Mouse (Mus musculus) heart, adult 2 months (tissue): Measurements from ENCODE around the gene E130308A19Rik. TPM values are rescaled to one million over a fixed set of nuclear protein-coding genes. Genes with fewer than 3 reads are reported as not detected.

Experiments
- DNase-seq, 2 experiments: peaks; one replicate each; pipeline ENCODE4 v3.0.0; 2021
- H3K27ac ChIP-seq: fragments of 200-600 bp; 2 replicates; pipeline ENCODE4 v1.8.1; 2022
- H3K27me3 ChIP-seq: fragments of 200-500 bp; 2 replicates; pipeline ENCODE4 v1.6.1; 2012; ENCODE audit warnings: mild to moderate bottlenecking, low read length, inconsistent platforms, mixed read lengths; ENCODE audit not compliant: control insufficient read depth, insufficient read depth
- H3K36me3 ChIP-seq: fragments of 200-500 bp; 2 replicates; pipeline ENCODE4 v1.6.1; 2012; ENCODE audit warnings: low read length, inconsistent platforms; ENCODE audit not compliant: control insufficient read depth, insufficient read depth
- H3K4me1 ChIP-seq: fragments of 200-500 bp; 2 replicates; pipeline ENCODE4 v1.6.1; 2011; ENCODE audit warnings: low read length; ENCODE audit not compliant: control insufficient read depth, insufficient read depth
- H3K4me3 ChIP-seq: fragments of 200-600 bp; 2 replicates; pipeline ENCODE4 v1.8.1; 2022
- H3K79me2 ChIP-seq: fragments of 200-500 bp; replicated peaks from 2 replicates; pipeline ENCODE4 v1.6.1; 2012; ENCODE audit warnings: mild to moderate bottlenecking, inconsistent platforms, low read length, moderate library complexity, mixed read lengths; ENCODE audit not compliant: control insufficient read depth, insufficient read depth
- H3K9ac ChIP-seq: fragments of 200-500 bp; 2 replicates; pipeline ENCODE4 v1.6.1; 2012; ENCODE audit warnings: low read depth, mild to moderate bottlenecking, control low read depth, inconsistent platforms, low read length, mixed read lengths
- CTCF ChIP-seq: fragments of 200-600 bp; IDR thresholded peaks from 2 replicates; pipeline ENCODE4 v1.8.1; 2022; ENCODE audit warnings: antibody characterized with exemption, mild to moderate bottlenecking, moderate library complexity
- EP300 ChIP-seq: fragments of 200-500 bp; IDR thresholded peaks from 2 replicates; pipeline ENCODE4 v1.6.1; 2011; ENCODE audit warnings: low read depth, low read length, control low read depth; ENCODE audit not compliant: insufficient read depth
- POLR2A ChIP-seq: fragments of 200-500 bp; IDR thresholded peaks from 2 replicates; pipeline ENCODE4 v1.6.1; 2011; ENCODE audit warnings: mild to moderate bottlenecking, low read depth, low read length, control low read depth; ENCODE audit not compliant: insufficient read depth
- WGBS: fragments of 180-500 bp; shearing (Covaris S2); methylation state at CpG from one replicate; pipeline ENCODE4 v1.1.7; 2018; 5-methylcytosine and 5-hydroxymethylcytosine counted together
- intact Hi-C: fragments of 180-260 bp; cut with DNase I; formaldehyde crosslinking; loops from one replicate; pipeline ENCODE4 v1.15.1; 2025
- polyA plus RNA-seq: library from polyadenylated mRNA; depleted of rRNA; stranded (reverse); fragments of >200 nt; gene quantifications from 2 replicates; pipeline ENCODE4 v1.2.3, GENCODE M21; 2012
- total RNA-seq, 2 experiments: library from RNA; stranded (reverse); gene quantifications; 2 replicates each; pipeline ENCODE4 v1.2.3; 2021

Gene E130308A19Rik
- total and polyA plus RNA-seq, 3 experiments = 3.8 to 7.2 (median 6.5) TPM

- Histone ChIP-seq H3K9ac (no peak overlapping the region), H3K4me1 (no peaks in the 10 kb centered on the region; the same call in 1 of the 2 replicates), H3K79me2 (no peaks in the 10 kb centered on the region), H3K36me3 (no peaks in the 10 kb centered on the region; the same call in 1 of the 2 replicates), H3K27ac (no peak overlapping the region), H3K27me3 (no peaks in the 10 kb centered on the region), H3K4me3 (no peak overlapping the region)
- TF ChIP-seq EP300 (no peak), CTCF (no peak), POLR2A (no peak)
- DNase-seq = no peak
- WGBS = 94% methylated on average over 1 of the region's 1 CpGs
- intact Hi-C loops = no loop called here
These were observed 43.1 kb downstream of the E130308A19Rik start for GRCm38 (mm10) chr4:59669131-59669530.

GRCm38 (mm10) chr4:59670015-59670414 is 44.0 kb downstream of the E130308A19Rik start:
- no peak overlapping the region for H3K9ac ChIP-seq
- H3K4me1 ChIP-seq = no peaks in the 10 kb centered on the region; the same call in 1 of the 2 replicates
- H3K27me3 ChIP-seq = no peaks in the 10 kb centered on the region
- no peak for DNase-seq
- WGBS = 72% methylated on average over 2 of the region's 2 CpGs
- H3K4me3 ChIP-seq = no peak overlapping the region
- no peaks in the 10 kb centered on the region for H3K79me2 ChIP-seq
- TF ChIP-seq EP300 (no peak), POLR2A (no peak), CTCF (no peak)
- intact Hi-C loops = no loop called here
- H3K36me3 ChIP-seq = no peaks in the 10 kb centered on the region; the same call in 1 of the 2 replicates
- H3K27ac ChIP-seq = no peak overlapping the region

- Histone ChIP-seq H3K27ac (no peak overlapping the region), H3K79me2 (no peaks in the 10 kb centered on the region), H3K9ac (no peak overlapping the region), H3K4me3 (no peak overlapping the region), H3K36me3 (no peaks in the 10 kb centered on the region), H3K27me3 (no peaks in the 10 kb centered on the region), H3K4me1 (no peaks in the 10 kb centered on the region; the same call in 1 of the 2 replicates)
- 83% methylated on average over 2 of the region's 2 CpGs for WGBS
- TF ChIP-seq EP300 (no peak), POLR2A (no peak), CTCF (no peak)
- no peak for DNase-seq
- intact Hi-C loops = no loop called here
These were observed 47.6 kb downstream of the E130308A19Rik start for GRCm38 (mm10) chr4:59673423-59674117.

- DNase-seq = no peak
- H3K36me3 ChIP-seq = no peaks in the 10 kb centered on the region
- no peak overlapping the region for H3K27ac ChIP-seq
These were observed 49.1 kb downstream of the E130308A19Rik start for GRCm38 (mm10) chr4:59674929-59675679.

GRCm38 (mm10) chr4:59675699-59676098 is 49.7 kb downstream of the E130308A19Rik start:
- Histone ChIP-seq H3K4me1 (no peaks in the 10 kb centered on the region; the same call in 1 of the 2 replicates), H3K27me3 (no peaks in the 10 kb centered on the region), H3K27ac (no peak overlapping the region), H3K36me3 (no peaks in the 10 kb centered on the region), H3K9ac (no peak overlapping the region), H3K79me2 (no peaks in the 10 kb centered on the region), H3K4me3 (no peak overlapping the region)
- TF ChIP-seq EP300 (no peak), POLR2A (no peak), CTCF (no peak)
- DNase-seq = no peak
- 68% methylated on average over 3 of the region's 3 CpGs for WGBS
- intact Hi-C loops = no loop called here

More at GRCm38 (mm10) chr4:59674929-59675679, 49.1 kb downstream of the E130308A19Rik start:
- intact Hi-C loops = no loop called here
- Histone ChIP-seq H3K79me2 (no peaks in the 10 kb centered on the region), H3K27me3 (no peaks in the 10 kb centered on the region), H3K4me1 (no peaks in the 10 kb centered on the region; the same call in 1 of the 2 replicates), H3K4me3 (no peak overlapping the region), H3K9ac (no peak overlapping the region)
- TF ChIP-seq EP300 = no peak
- TF ChIP-seq POLR2A = no peak
- no peak for TF ChIP-seq CTCF
- WGBS = 90% methylated on average over 8 of the region's 8 CpGs

- DNase-seq = no peak
- Histone ChIP-seq H3K4me1 (no peaks in the 10 kb centered on the region), H3K36me3 (no peaks in the 10 kb centered on the region), H3K27ac (no peak overlapping the region), H3K4me3 (no peak overlapping the region), H3K79me2 (no peaks in the 10 kb centered on the region), H3K9ac (no peak overlapping the region), H3K27me3 (no peaks in the 10 kb centered on the region)
- intact Hi-C loops = no loop called here
- no peak for TF ChIP-seq POLR2A
- no peak for TF ChIP-seq CTCF
- WGBS = 89% methylated on average over 1 of the region's 1 CpGs
These were observed 55.4 kb downstream of the E130308A19Rik start for GRCm38 (mm10) chr4:59681383-59681782.
